In genomic region chr2:28629911-28630381, GRCm38 (mm10) we compare ENCODE assay signal across 10 mouse cellular contexts. TPM values are rescaled to one million over a fixed set of nuclear protein-coding genes. Genes with fewer than 3 reads are reported as not detected.
DNase-seq lines count a peak whose midpoint lies in the region; ATAC-seq lines count a peak whose summit lies in the region.
"Had no signal": no experiment of that assay in that cellular context is flagged by ENCODE, and none has a peak within 500 bp of the region (broad histone marks: within the 10 kb centered on the region; RNA-seq: fewer than 3 reads in every experiment).

No protein-coding gene starts in this region.

- H3K4me2 ChIP-seq in intestine, embryonic 15.5 days (replicated peaks): no peak overlapping the region; the same call in 1 of the 2 replicates
- H3K4me2 ChIP-seq in liver, embryonic 16.5 days (ENCODE audit: low read depth, low read length): no peak overlapping the region
- no peak overlapping the region for H3K4me2 ChIP-seq in hindbrain, embryonic 12.5 days (replicated peaks)
- H3K4me2 ChIP-seq: midbrain, embryonic 11.5 days had no signal

- WGBS in intestine, embryonic 15.5 days: 18% methylated on average over 4 of the region's 4 CpGs
- 28% methylated on average over 4 of the region's 4 CpGs for WGBS in liver, embryonic 16.5 days (ENCODE audit: insufficient replicate concordance)
- 47% methylated on average over 4 of the region's 4 CpGs for WGBS in hindbrain, embryonic 12.5 days

- no peaks in the 10 kb centered on the region for H3K4me1 ChIP-seq in intestine, embryonic 15.5 days (replicated peaks)
- H3K4me1 ChIP-seq in liver, embryonic 16.5 days (ENCODE audit: control insufficient read depth, low read depth, low read length): no peaks in the 10 kb centered on the region; the same call in 1 of the 2 replicates
- H3K4me1 ChIP-seq in hindbrain, embryonic 12.5 days: peaks cover 6% of the 10 kb centered on the region; the same call in 1 of the 2 replicates

- no peaks in the 10 kb centered on the region for H3K36me3 ChIP-seq in intestine, embryonic 15.5 days
- no peaks in the 10 kb centered on the region for H3K36me3 ChIP-seq in liver, embryonic 16.5 days (ENCODE audit: control insufficient read depth, insufficient read depth)
- H3K36me3 ChIP-seq in hindbrain, embryonic 12.5 days: no peaks in the 10 kb centered on the region

- H3K27me3 ChIP-seq in intestine, embryonic 15.5 days (replicated peaks): no peaks in the 10 kb centered on the region
- H3K27me3 ChIP-seq in liver, embryonic 16.5 days (ENCODE audit: control insufficient read depth, insufficient read depth, low read depth, low read length): no peaks in the 10 kb centered on the region
- H3K27me3 ChIP-seq in hindbrain, embryonic 12.5 days: peaks cover 3% of the 10 kb centered on the region; the same call in 1 of the 2 replicates

- no peak overlapping the region for H3K4me3 ChIP-seq in intestine, embryonic 15.5 days (replicated peaks)
- no peak overlapping the region for H3K4me3 ChIP-seq in liver, embryonic 16.5 days (ENCODE audit: low read depth, low read length)
- H3K4me3 ChIP-seq in hindbrain, embryonic 12.5 days: no peak overlapping the region

- ATAC-seq in intestine, embryonic 15.5 days: peak; percentile 95
- peak; percentile 86 for ATAC-seq in liver, embryonic 16.5 days (ENCODE audit: low read depth)
- ATAC-seq in hindbrain, embryonic 12.5 days (ENCODE audit: low FRiP score): no peak

- H3K9ac ChIP-seq in intestine, embryonic 15.5 days: no peak overlapping the region
- no peak overlapping the region for H3K9ac ChIP-seq in liver, embryonic 16.5 days (ENCODE audit: low read depth, low read length)
- no peak overlapping the region for H3K9ac ChIP-seq in hindbrain, embryonic 12.5 days

- DNase-seq in A20 (ENCODE audit: low read depth, low spot score): peak; percentile 64
- peak; percentile 73 to 91 for DNase-seq in kidney, postnatal 25 days
- DNase-seq in retina, postnatal 1 day: no peak
- DNase-seq in cerebellum, postnatal 25 days: no peak
- DNase-seq: cerebellum, postnatal 14 days; lung, adult 2 months had no signal

- peak overlapping the region; percentile 59 for H3K27ac ChIP-seq in intestine, embryonic 15.5 days
- H3K27ac ChIP-seq in liver, embryonic 16.5 days (ENCODE audit: low read length): no peak overlapping the region
- no peak overlapping the region for H3K27ac ChIP-seq in hindbrain, embryonic 12.5 days

- H3K9me3 ChIP-seq in intestine, embryonic 15.5 days: no peaks in the 10 kb centered on the region
- H3K9me3 ChIP-seq in liver, embryonic 16.5 days (replicated peaks; ENCODE audit: control insufficient read depth, low read length): no peaks in the 10 kb centered on the region
- H3K9me3 ChIP-seq in hindbrain, embryonic 12.5 days (replicated peaks): no peaks in the 10 kb centered on the region

RNA-seq across cellular contexts. Expression of gene Gfi1b, which starts 8.2 kb away (rescaled TPM):
- polyA plus RNA-seq in intestine, embryonic 15.5 days (2015; fragmentation: Nextera tagmentation; extraction: Ambion mirVana): 1.1 and 1.5 TPM in 2 replicates
- 88.7 and 89.4 TPM in 2 replicates for polyA plus RNA-seq in liver, embryonic 16.5 days (2015; fragmentation: Nextera tagmentation; extraction: Ambion mirVana)
- 1.2 and 1.3 TPM in 2 replicates for polyA plus RNA-seq in hindbrain, embryonic 12.5 days (2016; fragmentation: Nextera tagmentation; extraction: Ambion mirVana)

RNA-seq across cellular contexts. Expression of gene Tsc1, which starts 11.1 kb away (rescaled TPM):
- polyA plus RNA-seq in intestine, embryonic 15.5 days (2015; fragmentation: Nextera tagmentation; extraction: Ambion mirVana): 16.2 and 16.6 TPM in 2 replicates
- polyA plus RNA-seq in liver, embryonic 16.5 days (2015; fragmentation: Nextera tagmentation; extraction: Ambion mirVana): 9.6 and 9.8 TPM in 2 replicates
- 32.1 and 32.4 TPM in 2 replicates for polyA plus RNA-seq in hindbrain, embryonic 12.5 days (2016; fragmentation: Nextera tagmentation; extraction: Ambion mirVana)

RNA-seq across cellular contexts. Expression of gene Gtf3c5, which starts 46.4 kb away (rescaled TPM):
- polyA plus RNA-seq in intestine, embryonic 15.5 days (2015; fragmentation: Nextera tagmentation; extraction: Ambion mirVana): 31.8 and 33.8 TPM in 2 replicates
- polyA plus RNA-seq in liver, embryonic 16.5 days (2015; fragmentation: Nextera tagmentation; extraction: Ambion mirVana): 12.1 TPM in 2 replicates
- polyA plus RNA-seq in hindbrain, embryonic 12.5 days (2016; fragmentation: Nextera tagmentation; extraction: Ambion mirVana): 50.0 and 50.5 TPM in 2 replicates

Comparison
In these comparisons a context has a peak if more than half of its experiments do, and no peak if none do; other contexts are left out.
1. DNase-seq: peak in A20 (single experiment) and kidney, postnatal 25 days (2 of 2); none in retina, postnatal 1 day (single experiment) and cerebellum, postnatal 25 days (0 of 2).
2. RNA of gene Gfi1b, which starts 8.2 kb away (polyA plus RNA-seq): 88.7 to 89.4 TPM in liver, embryonic 16.5 days; 1.2 to 1.3 TPM in hindbrain, embryonic 12.5 days and 1.1 to 1.5 TPM in intestine, embryonic 15.5 days; every median in the first group is over 10 times any median in the second.